Mouse (Mus musculus): ENCODE results near the gene Pax2. TPM values are rescaled to one million over a fixed set of nuclear protein-coding genes. Genes with fewer than 3 reads are reported as not detected.

The Pax2 gene
- polyA plus RNA-seq, 1 experiment: not detected

DNA sequence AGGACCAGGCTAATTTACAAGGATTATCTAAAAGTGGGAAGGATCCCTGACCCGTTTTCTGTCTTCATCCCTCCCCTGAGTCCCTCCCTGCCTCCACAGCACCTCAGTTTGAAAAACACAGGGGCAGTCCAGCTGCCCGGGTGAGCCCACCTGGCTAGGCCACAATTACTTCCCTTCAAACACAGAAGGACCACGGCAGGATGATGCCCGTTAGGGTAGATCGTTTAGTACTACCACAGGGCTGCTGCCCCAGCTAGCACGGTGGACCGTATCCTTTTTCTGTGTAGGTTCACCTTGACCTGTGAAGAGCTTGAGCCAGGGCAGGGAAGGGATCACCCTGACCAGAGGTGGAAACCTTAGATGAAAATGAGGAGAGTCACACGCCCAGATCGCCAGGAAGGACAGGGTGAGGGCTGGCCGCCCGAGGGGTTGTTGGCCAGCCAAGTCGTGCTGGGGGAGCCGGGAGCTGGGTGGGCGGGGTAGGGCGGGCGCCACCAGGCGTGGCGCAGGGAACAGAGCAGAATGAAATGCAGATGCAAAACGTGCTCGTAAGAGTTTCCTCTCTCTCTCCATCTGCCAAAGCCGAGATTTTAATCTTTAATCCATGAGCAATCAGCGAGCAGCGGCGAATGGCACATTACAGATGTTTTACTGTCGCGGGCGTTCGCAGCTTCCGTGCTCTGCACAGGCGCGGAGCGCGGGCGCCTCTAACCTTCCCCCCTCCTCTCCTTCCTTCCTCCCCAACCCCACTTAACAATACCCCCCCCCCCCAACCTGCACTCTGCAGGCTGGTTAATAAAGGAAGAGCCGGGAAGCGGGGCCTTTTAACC lies 32.0 kb upstream of the Pax2 start:
- Histone ChIP-seq H3K79me3 (ENCODE audit: low read depth) (no peaks in the 10 kb centered on the region), H3K27me3 (ENCODE audit: control insufficient read depth, insufficient read depth, insufficient read length) (peaks cover 68% of the 10 kb centered on the region), H3K36me3 (ENCODE audit: control insufficient read depth, insufficient read depth) (no peaks in the 10 kb centered on the region), H3K4me3 (ENCODE audit: insufficient read depth, poor library complexity, severe bottlenecking) (no peak overlapping the region), H3ac (ENCODE audit: control insufficient read depth, insufficient read length, low read depth) (no peak overlapping the region), H3K79me2 (ENCODE audit: control insufficient read depth, insufficient read depth) (no peaks in the 10 kb centered on the region)
- TF ChIP-seq USF1 (IDR thresholded peaks at IDR 0.05; ENCODE audit: low read depth) (no peak), MYOG (IDR thresholded peaks at IDR 0.05; ENCODE audit: control insufficient read depth, extremely low read depth, insufficient read length) (no peak), FOSL1 (IDR thresholded peaks at IDR 0.05; ENCODE audit: insufficient read depth, low read length, poor library complexity, severe bottlenecking) (no peak), MYOD1 (IDR thresholded peaks at IDR 0.05; ENCODE audit: control insufficient read depth, insufficient read length, low read depth) (no peak), CEBPB (IDR thresholded peaks at IDR 0.05; ENCODE audit: low read depth) (no peak), MAX (IDR thresholded peaks at IDR 0.05) (no peak), CTCF (IDR thresholded peaks at IDR 0.05; ENCODE audit: control insufficient read depth, insufficient read depth, insufficient read length) (no peak)

- H3K79me2 ChIP-seq (ENCODE audit: control insufficient read depth, insufficient read depth): no peaks in the 10 kb centered on the region
- no peaks in the 10 kb centered on the region for H3K36me3 ChIP-seq (ENCODE audit: control insufficient read depth, insufficient read depth)
- H3ac ChIP-seq (ENCODE audit: control insufficient read depth, insufficient read length, low read depth): no peak overlapping the region
- TF ChIP-seq CTCF (IDR thresholded peaks at IDR 0.05; ENCODE audit: control insufficient read depth, insufficient read depth, insufficient read length): no peak
- TF ChIP-seq FOSL1 (IDR thresholded peaks at IDR 0.05; ENCODE audit: insufficient read depth, low read length, poor library complexity, severe bottlenecking): no peak
- no peak for TF ChIP-seq USF1 (IDR thresholded peaks at IDR 0.05; ENCODE audit: low read depth)
- TF ChIP-seq MYOD1 (IDR thresholded peaks at IDR 0.05; ENCODE audit: control insufficient read depth, insufficient read length, low read depth): no peak
- H3K4me3 ChIP-seq (ENCODE audit: insufficient read depth, poor library complexity, severe bottlenecking): no peak overlapping the region
- peaks cover 61% of the 10 kb centered on the region for H3K27me3 ChIP-seq (ENCODE audit: control insufficient read depth, insufficient read depth, insufficient read length)
- H3K79me3 ChIP-seq (ENCODE audit: low read depth): no peaks in the 10 kb centered on the region
Observed at GRCm38 (mm10) chr19:44725951-44726791, 29.7 kb upstream of the Pax2 start.

- Histone ChIP-seq H3K79me2 (ENCODE audit: control insufficient read depth, insufficient read depth) (no peaks in the 10 kb centered on the region), H3K4me3 (ENCODE audit: insufficient read depth, poor library complexity, severe bottlenecking) (no peak overlapping the region), H3ac (ENCODE audit: control insufficient read depth, insufficient read length, low read depth) (no peak overlapping the region), H3K27me3 (ENCODE audit: control insufficient read depth, insufficient read depth, insufficient read length) (peaks cover 81% of the 10 kb centered on the region), H3K79me3 (ENCODE audit: low read depth) (no peaks in the 10 kb centered on the region), H3K36me3 (ENCODE audit: control insufficient read depth, insufficient read depth) (no peaks in the 10 kb centered on the region)
- no peak for TF ChIP-seq MYOG (IDR thresholded peaks at IDR 0.05; ENCODE audit: control insufficient read depth, extremely low read depth, insufficient read length)
- no peak for TF ChIP-seq CEBPB (IDR thresholded peaks at IDR 0.05; ENCODE audit: low read depth)
- no peak for TF ChIP-seq USF1 (IDR thresholded peaks at IDR 0.05; ENCODE audit: low read depth)
Observed at GRCm38 (mm10) chr19:44734116-44734515, 21.7 kb upstream of the Pax2 start.

DNA sequence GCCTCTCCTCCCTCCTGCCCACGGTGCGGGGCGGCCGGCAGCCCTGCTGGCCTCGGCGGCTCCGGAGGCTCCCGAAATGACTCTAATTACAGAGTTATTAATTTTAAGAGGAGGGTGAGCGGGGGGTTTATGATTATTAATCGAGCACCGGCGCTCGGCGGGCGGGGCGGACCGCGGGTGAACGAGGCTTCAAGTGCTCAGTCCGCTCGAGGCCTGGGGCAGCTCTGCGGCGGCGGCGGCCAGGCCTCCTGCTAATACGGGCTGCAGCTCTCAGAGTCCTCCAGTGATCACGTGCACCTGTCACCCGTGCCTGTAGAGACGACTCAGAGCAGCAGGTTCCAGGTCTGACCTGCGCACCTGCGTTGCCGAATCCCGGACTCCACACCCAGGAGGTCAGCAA lies 21.2 kb upstream of the Pax2 start:
- Histone ChIP-seq H3K4me3 (ENCODE audit: insufficient read depth, poor library complexity, severe bottlenecking) (no peak overlapping the region), H3K79me2 (ENCODE audit: control insufficient read depth, insufficient read depth) (no peaks in the 10 kb centered on the region), H3K36me3 (ENCODE audit: control insufficient read depth, insufficient read depth) (no peaks in the 10 kb centered on the region), H3ac (ENCODE audit: control insufficient read depth, insufficient read length, low read depth) (no peak overlapping the region), H3K79me3 (ENCODE audit: low read depth) (no peaks in the 10 kb centered on the region), H3K27me3 (ENCODE audit: control insufficient read depth, insufficient read depth, insufficient read length) (peaks cover 83% of the 10 kb centered on the region)
- no peak for TF ChIP-seq CTCF (IDR thresholded peaks at IDR 0.05; ENCODE audit: control insufficient read depth, insufficient read depth, insufficient read length)

DNA sequence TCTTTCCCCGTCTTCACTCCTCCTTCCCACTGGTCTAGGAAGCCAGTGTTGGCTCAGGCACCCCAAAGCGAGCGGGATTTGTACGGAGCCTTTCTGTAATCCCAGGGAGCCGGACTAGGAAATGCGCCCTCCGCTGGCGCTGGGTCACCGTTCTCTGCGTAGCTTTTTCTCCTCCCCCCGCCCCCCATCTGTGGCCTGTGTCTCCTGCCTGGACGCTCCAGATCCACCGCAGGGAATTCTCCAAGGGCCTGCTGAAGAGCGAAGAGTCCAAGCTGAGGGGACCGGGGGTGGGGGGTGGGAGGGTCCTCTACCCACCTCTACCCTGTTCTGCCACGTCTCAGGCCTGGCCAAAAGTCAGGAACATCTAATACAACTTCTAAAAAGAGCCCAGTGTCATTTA lies 15.5 kb upstream of the Pax2 start:
- no peaks in the 10 kb centered on the region for H3K36me3 ChIP-seq (ENCODE audit: control insufficient read depth, insufficient read depth)
- TF ChIP-seq FOSL1 (IDR thresholded peaks at IDR 0.05; ENCODE audit: insufficient read depth, low read length, poor library complexity, severe bottlenecking) (no peak), MYOG (IDR thresholded peaks at IDR 0.05; ENCODE audit: control insufficient read depth, extremely low read depth, insufficient read length) (no peak), MYOD1 (IDR thresholded peaks at IDR 0.05; ENCODE audit: control insufficient read depth, insufficient read length, low read depth) (no peak), MAX (IDR thresholded peaks at IDR 0.05) (no peak), USF1 (IDR thresholded peaks at IDR 0.05; ENCODE audit: low read depth) (no peak), CEBPB (IDR thresholded peaks at IDR 0.05; ENCODE audit: low read depth) (no peak), CTCF (IDR thresholded peaks at IDR 0.05; ENCODE audit: control insufficient read depth, insufficient read depth, insufficient read length) (no peak)
- H3K27me3 ChIP-seq (ENCODE audit: control insufficient read depth, insufficient read depth, insufficient read length): peaks cover 77% of the 10 kb centered on the region

More for the DNA sequence above, 15.5 kb upstream of the Pax2 start:
- H3K79me3 ChIP-seq (ENCODE audit: low read depth): no peaks in the 10 kb centered on the region
- H3K79me2 ChIP-seq (ENCODE audit: control insufficient read depth, insufficient read depth): no peaks in the 10 kb centered on the region
- H3K4me3 ChIP-seq (ENCODE audit: insufficient read depth, poor library complexity, severe bottlenecking): no peak overlapping the region
- no peak overlapping the region for H3ac ChIP-seq (ENCODE audit: control insufficient read depth, insufficient read length, low read depth)

All from C2C12 (cell line).